Mouse (Mus musculus): ENCODE measurements around the gene Alkbh1. TPM values are rescaled to one million over a fixed set of nuclear protein-coding genes. Genes with fewer than 3 reads are reported as not detected.

Alkbh1 gene
- total and polyA plus RNA-seq, 3 experiments, result 7.6 to 11.5 (median 9.6) TPM

DNA sequence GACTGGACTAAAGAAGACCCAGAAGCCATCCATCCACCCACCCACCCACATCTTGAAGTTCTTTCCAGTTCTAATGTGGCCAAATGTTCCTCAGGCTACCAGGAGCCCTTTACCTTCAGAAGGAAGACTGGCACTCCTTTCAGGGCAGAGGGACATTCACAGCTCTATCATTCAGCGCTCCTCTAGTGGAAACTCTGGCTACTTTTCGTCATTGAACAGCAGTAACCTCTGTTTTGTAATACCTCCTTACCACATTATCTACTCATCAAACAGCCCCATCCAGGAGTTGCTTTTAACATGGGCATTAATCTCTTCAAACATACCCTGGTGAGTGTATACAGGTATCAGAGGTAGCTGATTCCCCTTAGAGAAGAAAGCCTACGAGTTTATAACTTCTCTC lies 58.8 kb downstream of the Alkbh1 start:
- H3K27me3 ChIP-seq (ENCODE audit: control insufficient read depth, insufficient read depth, low read length), result no peaks in the 10 kb centered on the region
- 91% methylated on average over 3 of the region's 3 CpGs for WGBS
- DNase-seq, result no peak
- H3K4me3 ChIP-seq, result no peak overlapping the region
- TF ChIP-seq CTCF (IDR thresholded peaks at IDR 0.05) (no peak), EP300 (IDR thresholded peaks at IDR 0.05; ENCODE audit: insufficient read depth, low read depth, low read length) (no peak), POLR2A (IDR thresholded peaks at IDR 0.05; ENCODE audit: insufficient read depth, low read depth, low read length) (no peak)
- H3K36me3 ChIP-seq (ENCODE audit: control insufficient read depth, insufficient read depth, low read length), result no peaks in the 10 kb centered on the region; the same call in 1 of the 2 replicates
- intact Hi-C loops (cut with DNase I), result loop anchor here (5.0 kb wide), 1 partner anchor 38 kb away; no protein-coding TSS in a partner anchor
- H3K79me2 ChIP-seq (replicated peaks; ENCODE audit: control insufficient read depth, insufficient read depth, low read length), result 0 out of 2 replicates have a peak, but pooled peaks cover 1% of the 10 kb centered on the region
- peaks cover 10% of the 10 kb centered on the region for H3K4me1 ChIP-seq (ENCODE audit: control insufficient read depth, insufficient read depth, low read length)
- no peak overlapping the region for H3K27ac ChIP-seq
- H3K9ac ChIP-seq (ENCODE audit: low read depth, low read length), result no peak overlapping the region

GRCm38 (mm10) chr12:87381380-87381682 lies 62.5 kb downstream of the Alkbh1 start:
- Histone ChIP-seq H3K27ac (no peak overlapping the region; the same call in 1 of the 2 replicates), H3K36me3 (ENCODE audit: control insufficient read depth, insufficient read depth, low read length) (no peaks in the 10 kb centered on the region), H3K4me3 (no peak overlapping the region), H3K27me3 (ENCODE audit: control insufficient read depth, insufficient read depth, low read length) (no peaks in the 10 kb centered on the region), H3K9ac (ENCODE audit: low read depth, low read length) (no peak overlapping the region), H3K4me1 (ENCODE audit: control insufficient read depth, insufficient read depth, low read length) (peaks cover 8% of the 10 kb centered on the region), H3K79me2 (replicated peaks; ENCODE audit: control insufficient read depth, insufficient read depth, low read length) (peaks cover 5% of the 10 kb centered on the region)
- 10% methylated on average over 2 of the region's 2 CpGs for WGBS
- intact Hi-C loops (cut with DNase I), result no loop called here
- TF ChIP-seq CTCF (IDR thresholded peaks at IDR 0.05) (no peak), POLR2A (IDR thresholded peaks at IDR 0.05; ENCODE audit: insufficient read depth, low read depth, low read length) (no peak), EP300 (IDR thresholded peaks at IDR 0.05; ENCODE audit: insufficient read depth, low read depth, low read length) (no peak)
- no peak for DNase-seq

DNA sequence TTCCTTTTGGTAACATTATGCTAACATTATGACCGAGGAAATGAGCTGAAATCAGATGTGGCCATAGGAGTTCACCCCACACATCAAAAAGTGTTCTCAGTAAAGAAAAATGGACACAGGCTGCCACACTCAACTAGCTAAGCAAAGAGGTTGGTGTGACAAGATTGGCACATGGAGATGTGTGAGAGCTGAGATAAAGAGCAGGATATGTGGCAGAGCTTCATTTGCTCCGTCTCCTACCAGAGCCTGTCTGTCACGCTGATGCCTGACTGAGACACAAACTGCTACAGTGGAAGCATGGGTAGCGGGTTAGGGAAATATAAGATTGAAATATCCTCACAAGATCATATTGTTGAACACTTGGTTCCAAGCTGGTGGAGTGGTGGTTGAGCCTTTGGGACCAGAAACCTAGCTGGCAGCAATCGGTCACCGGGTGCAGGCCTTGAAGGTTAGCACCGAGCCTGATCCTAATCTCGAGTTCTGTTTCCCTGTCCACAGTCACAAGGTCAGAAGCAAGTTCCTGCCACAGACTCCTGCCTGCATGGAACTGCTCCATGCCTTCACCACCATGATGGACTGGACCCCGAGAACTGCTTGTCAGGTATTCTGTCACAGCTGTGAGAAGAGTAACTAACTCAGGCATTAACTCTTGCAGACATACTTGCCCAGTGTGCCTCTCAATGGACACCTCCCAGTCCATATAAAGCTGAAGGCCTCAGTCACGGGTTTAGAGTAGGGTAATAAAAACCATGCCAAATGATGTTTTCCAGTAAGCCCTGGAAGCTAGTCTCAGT lies 63.0 kb downstream of the Alkbh1 start:
- H3K27me3 ChIP-seq (ENCODE audit: control insufficient read depth, insufficient read depth, low read length), result no peaks in the 10 kb centered on the region
- H3K4me1 ChIP-seq (ENCODE audit: control insufficient read depth, insufficient read depth, low read length), result peaks cover 8% of the 10 kb centered on the region
- H3K36me3 ChIP-seq (ENCODE audit: control insufficient read depth, insufficient read depth, low read length), result no peaks in the 10 kb centered on the region; the same call in 1 of the 2 replicates
- DNase-seq, result no peak
- TF ChIP-seq CTCF (IDR thresholded peaks at IDR 0.05), result no peak
- no peak for TF ChIP-seq EP300 (IDR thresholded peaks at IDR 0.05; ENCODE audit: insufficient read depth, low read depth, low read length)
- TF ChIP-seq POLR2A (IDR thresholded peaks at IDR 0.05; ENCODE audit: insufficient read depth, low read depth, low read length), result no peak
- no peak overlapping the region for H3K4me3 ChIP-seq
- H3K27ac ChIP-seq, result no peak overlapping the region; the same call in 1 of the 2 replicates
- H3K79me2 ChIP-seq (replicated peaks; ENCODE audit: control insufficient read depth, insufficient read depth, low read length), result peaks cover 7% of the 10 kb centered on the region
- intact Hi-C loops (cut with DNase I), result no loop called here
- WGBS, result 52% methylated on average over 10 of the region's 10 CpGs
- H3K9ac ChIP-seq (ENCODE audit: low read depth, low read length), result no peak overlapping the region

- Histone ChIP-seq H3K27ac (no peak overlapping the region), H3K36me3 (ENCODE audit: control insufficient read depth, insufficient read depth, low read length) (no peaks in the 10 kb centered on the region; the same call in 1 of the 2 replicates), H3K4me3 (no peak overlapping the region), H3K27me3 (ENCODE audit: control insufficient read depth, insufficient read depth, low read length) (no peaks in the 10 kb centered on the region), H3K9ac (ENCODE audit: low read depth, low read length) (no peak overlapping the region), H3K79me2 (replicated peaks; ENCODE audit: control insufficient read depth, insufficient read depth, low read length) (peaks cover 9% of the 10 kb centered on the region), H3K4me1 (ENCODE audit: control insufficient read depth, insufficient read depth, low read length) (peaks cover 8% of the 10 kb centered on the region)
- no peak for DNase-seq
- no peak for TF ChIP-seq CTCF (IDR thresholded peaks at IDR 0.05)
- TF ChIP-seq EP300 (IDR thresholded peaks at IDR 0.05; ENCODE audit: insufficient read depth, low read depth, low read length), result no peak
- TF ChIP-seq POLR2A (IDR thresholded peaks at IDR 0.05; ENCODE audit: insufficient read depth, low read depth, low read length), result no peak
- WGBS, result 71% methylated on average over 2 of the region's 2 CpGs
- intact Hi-C loops (cut with DNase I), result no loop called here
These were observed 64.3 kb downstream of the Alkbh1 start for GRCm38 (mm10) chr12:87379496-87379895.

Small RNA genes lying within 50 kb of the gene (microRNA-seq; reads per million reads assigned to microRNA genes)
- 21.2 to 90.3 reads per million in 2 experiments for gene Mir3068

Other genes with a start within 250 kb of the Alkbh1 start
- not detected for gene Samd15, start 244.3 kb downstream of the Alkbh1 start, total RNA-seq (2021)
- 0.39 TPM in 1 of 2 replicates, not detected in the other for gene Samd15, start 244.3 kb downstream of the Alkbh1 start, polyA plus RNA-seq (2012; rRNA removed)
- 1 to 10 TPM; 5.3 to 6.4 TPM for gene Tmed8, start 243.6 kb downstream of the Alkbh1 start, total RNA-seq (2021)
- gene Tmed8, start 243.6 kb downstream of the Alkbh1 start, polyA plus RNA-seq (2012; rRNA removed), result 3.1 and 5.6 TPM in 2 replicates
- under 1 TPM; 0.39 to 0.61 TPM for gene Noxred1, start 205.3 kb downstream of the Alkbh1 start, total RNA-seq (2021)
- gene Noxred1, start 205.3 kb downstream of the Alkbh1 start, polyA plus RNA-seq (2012; rRNA removed), result 0.47 and 0.67 TPM in 2 replicates
- 10 to 100 TPM; 23.2 to 25.5 TPM for gene Vipas39, start 177.8 kb downstream of the Alkbh1 start, total RNA-seq (2021)
- 23.3 and 39.7 TPM in 2 replicates for gene Vipas39, start 177.8 kb downstream of the Alkbh1 start, polyA plus RNA-seq (2012; rRNA removed)
- 100 to 1,000 TPM; 138 to 153 TPM for gene Ahsa1, start 177.5 kb downstream of the Alkbh1 start, total RNA-seq (2021)
- 74.5 and 85.8 TPM in 2 replicates for gene Ahsa1, start 177.5 kb downstream of the Alkbh1 start, polyA plus RNA-seq (2012; rRNA removed)
- not detected for gene Ism2, start 144.3 kb downstream of the Alkbh1 start, total RNA-seq (2021)
- gene Ism2, start 144.3 kb downstream of the Alkbh1 start, polyA plus RNA-seq (2012; rRNA removed), result 0.09 and 0.18 TPM in 2 replicates
- 10 to 100 TPM; 21.1 to 23.1 TPM for gene Sptlc2, start 55.7 kb downstream of the Alkbh1 start, total RNA-seq (2021)
- gene Sptlc2, start 55.7 kb downstream of the Alkbh1 start, polyA plus RNA-seq (2012; rRNA removed), result 5.0 and 9.8 TPM in 2 replicates
- 100 to 1,000 TPM; 169 to 173 TPM for gene Slirp, start 121 bp downstream of the Alkbh1 start, total RNA-seq (2021)
- gene Slirp, start 121 bp downstream of the Alkbh1 start, polyA plus RNA-seq (2012; rRNA removed), result 32.1 and 49.0 TPM in 2 replicates
- 10 to 100 TPM; 42.3 to 46.1 TPM for gene Snw1, start 28.3 kb upstream of the Alkbh1 start, total RNA-seq (2021)
- 8.5 and 15.6 TPM in 2 replicates for gene Snw1, start 28.3 kb upstream of the Alkbh1 start, polyA plus RNA-seq (2012; rRNA removed)
- gene Gm5788, start 50.7 kb upstream of the Alkbh1 start, total RNA-seq (2021), result not detected
- not detected in 2 replicates for gene Gm5788, start 50.7 kb upstream of the Alkbh1 start, polyA plus RNA-seq (2012; rRNA removed)
- not detected for gene Gm8300, start 70.3 kb upstream of the Alkbh1 start, total RNA-seq (2021)
- not detected in 2 replicates for gene Gm8300, start 70.3 kb upstream of the Alkbh1 start, polyA plus RNA-seq (2012; rRNA removed)
- gene Oog1, start 158.7 kb upstream of the Alkbh1 start, total RNA-seq (2021), result not detected
- not detected in 2 replicates for gene Oog1, start 158.7 kb upstream of the Alkbh1 start, polyA plus RNA-seq (2012; rRNA removed)
- gene Gm4027, start 174.9 kb upstream of the Alkbh1 start, total RNA-seq (2021), result not detected
- gene Gm4027, start 174.9 kb upstream of the Alkbh1 start, polyA plus RNA-seq (2012; rRNA removed), result not detected in 2 replicates
- not detected for gene Gm16381, start 200.6 kb upstream of the Alkbh1 start, total RNA-seq (2021)
- gene Gm16381, start 200.6 kb upstream of the Alkbh1 start, polyA plus RNA-seq (2012; rRNA removed), result not detected in 2 replicates